Mouse (Mus musculus) adrenal gland, postnatal 14 days (tissue): ENCODE results near the gene Gm8229. TPM values are rescaled to one million over a fixed set of nuclear protein-coding genes. Genes with fewer than 3 reads are reported as not detected.
"Not testable (repeated sequence)": the region's sequence is repeated elsewhere in the genome, so short reads cannot be mapped to it uniquely, and the experiment has no call there.

Experiments used
- DNase-seq: peaks from one replicate; pipeline ENCODE4 v3.0.0; 2021; ENCODE audit warnings: mixed read lengths
- long read RNA-seq, 2 experiments: library from polyadenylated mRNA; stranded (forward); transcript quantifications; one replicate each; pipeline ENCODE4 v2.0.0; 2021
- total RNA-seq: library from RNA; stranded (reverse); gene quantifications from 2 replicates; pipeline ENCODE4 v1.2.3, GENCODE M21; 2021

Gm8229 gene
- not detected in 2 replicates for total RNA-seq
- long read RNA-seq, experiment 1, result 0 reads
- long read RNA-seq, experiment 2, result 0 reads

DNA sequence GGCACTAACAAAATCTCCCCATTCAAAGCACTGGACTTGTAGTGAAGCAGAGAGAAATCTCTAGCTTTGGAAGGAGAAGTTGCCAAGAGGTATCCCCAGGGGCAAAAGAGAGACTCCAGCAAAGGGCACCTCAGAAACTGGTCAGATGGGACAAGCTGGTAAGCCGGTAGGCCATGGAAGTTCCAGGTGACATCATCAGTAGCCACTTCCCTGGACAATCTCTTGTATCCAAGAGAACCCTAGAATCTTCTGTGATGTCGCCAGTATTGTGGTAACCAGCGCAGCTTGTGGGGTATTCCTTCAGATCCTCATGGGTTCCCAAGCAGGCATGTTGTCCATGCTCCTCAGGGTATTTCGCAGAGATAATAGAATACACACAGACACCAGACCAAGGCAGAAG is at the start of gene Gm8229:
Gm8229 (plus strand) TSS at position 301 of the 400 bp plus-strand sequence.
- DNase-seq, result not testable (repeated sequence)

GRCm38 (mm10) chr14:44338484-44338883 is 26.7 kb upstream of the Gm8229 start, which contains the start of gene Gm5930:
TSS of gene Gm5930 (minus strand) at chr14:44338584.
- not testable (repeated sequence) for DNase-seq

- DNase-seq, result not testable (repeated sequence)
Observed at GRCm38 (mm10) chr14:44361416-44361815, 3.7 kb upstream of the Gm8229 start.

DNA sequence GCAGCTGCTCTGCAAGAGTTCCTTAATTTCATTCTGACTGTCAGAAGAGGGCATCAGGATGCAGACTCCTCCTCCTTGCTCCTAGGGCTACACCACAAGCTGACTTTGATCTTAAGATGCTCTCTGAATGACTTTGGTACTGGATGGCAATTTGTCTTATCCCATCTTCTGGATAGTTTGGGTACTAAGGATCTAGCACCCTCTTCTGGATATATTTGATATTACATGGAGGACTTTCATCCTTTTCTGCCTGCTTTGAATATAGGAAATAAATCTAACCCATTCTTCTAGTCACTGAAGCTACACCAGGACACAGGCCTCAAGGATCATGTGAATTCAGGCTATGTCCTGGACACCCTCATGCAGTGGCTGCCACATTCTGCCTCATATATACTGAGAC is 2.9 kb upstream of the Gm8229 start:
- DNase-seq, result not testable (repeated sequence)

GRCm38 (mm10) chr14:44384233-44384632 is 19.1 kb downstream of the Gm8229 start:
- not testable (repeated sequence) for DNase-seq

GRCm38 (mm10) chr14:44410588-44410987 is 45.4 kb downstream of the Gm8229 start, which contains the start of gene Gm3371:
TSS of gene Gm3371 (minus strand) at chr14:44410688.
- DNase-seq, result not testable (repeated sequence)

Other genes with a start within 250 kb of the Gm8229 start
- gene Gm3327, start 241.5 kb upstream of the Gm8229 start, total RNA-seq, result not detected in 2 replicates
- gene Gm8212, start 167.7 kb upstream of the Gm8229 start, total RNA-seq, result not detected in 2 replicates
- not detected in 2 replicates for gene 4930503E14Rik, start 152.1 kb upstream of the Gm8229 start, total RNA-seq
- gene Gm8220, start 79.8 kb upstream of the Gm8229 start, total RNA-seq, result not detected in 2 replicates
- gene Gm5930, start 26.8 kb upstream of the Gm8229 start, total RNA-seq, result not detected in 2 replicates
- not detected in 2 replicates for gene Gm3371, start 45.3 kb downstream of the Gm8229 start, total RNA-seq
- gene Gm8232, start 68.3 kb downstream of the Gm8229 start, total RNA-seq, result not detected in 2 replicates
- gene BC061237, start 127.1 kb downstream of the Gm8229 start, total RNA-seq, result not detected in 2 replicates
- gene Gm17093, start 152.9 kb downstream of the Gm8229 start, total RNA-seq, result not detected in 2 replicates
- not detected in 2 replicates for gene Gm8247, start 217.8 kb downstream of the Gm8229 start, total RNA-seq